Mouse (Mus musculus): ENCODE results near the gene Tmem206. TPM values are rescaled to one million over a fixed set of nuclear protein-coding genes. Genes with fewer than 3 reads are reported as not detected.

Tmem206 gene
- polyA plus RNA-seq, 1 experiment from 2014 or later: 29.8 TPM

GRCm38 (mm10) chr1:191356936-191357335, 31.2 kb downstream of the Tmem206 start:
- 73% methylated on average over 1 of the region's 1 CpGs for WGBS
- no peak overlapping the region for H3K4me3 ChIP-seq (replicated peaks)
- no peaks in the 10 kb centered on the region for H3K4me1 ChIP-seq
- ATAC-seq (ENCODE audit: low FRiP score): no peak
- H3K27ac ChIP-seq (replicated peaks): no peak overlapping the region
- H3K4me2 ChIP-seq: no peak overlapping the region
- H3K9me3 ChIP-seq (replicated peaks): no peaks in the 10 kb centered on the region
- H3K36me3 ChIP-seq: peaks cover 40% of the 10 kb centered on the region
- no peaks in the 10 kb centered on the region for H3K27me3 ChIP-seq (replicated peaks)
- no peak overlapping the region for H3K9ac ChIP-seq (replicated peaks)

GRCm38 (mm10) chr1:191359478-191359877, 33.8 kb downstream of the Tmem206 start:
- no peak for ATAC-seq (ENCODE audit: low FRiP score)
- Histone ChIP-seq H3K4me2 (no peak overlapping the region), H3K9ac (replicated peaks) (no peak overlapping the region), H3K4me3 (replicated peaks) (no peak overlapping the region), H3K27me3 (replicated peaks) (no peaks in the 10 kb centered on the region), H3K9me3 (replicated peaks) (no peaks in the 10 kb centered on the region), H3K27ac (replicated peaks) (no peak overlapping the region), H3K36me3 (peaks cover 28% of the 10 kb centered on the region), H3K4me1 (no peaks in the 10 kb centered on the region)
- 91% methylated on average over 7 of the region's 7 CpGs for WGBS

- Histone ChIP-seq H3K36me3 (0 out of 2 replicates have a peak, but pooled peaks cover 10% of the 10 kb centered on the region), H3K4me3 (replicated peaks) (no peak overlapping the region), H3K9ac (replicated peaks) (no peak overlapping the region), H3K27me3 (replicated peaks) (no peaks in the 10 kb centered on the region), H3K9me3 (replicated peaks) (no peaks in the 10 kb centered on the region), H3K27ac (replicated peaks) (no peak overlapping the region), H3K4me1 (no peaks in the 10 kb centered on the region), H3K4me2 (no peak overlapping the region)
- ATAC-seq (ENCODE audit: low FRiP score): no peak
- WGBS: 92% methylated on average over 6 of the region's 6 CpGs
These were observed 36.7 kb downstream of the Tmem206 start for GRCm38 (mm10) chr1:191362412-191362811.

GRCm38 (mm10) chr1:191364477-191364876, 38.8 kb downstream of the Tmem206 start:
- no peak for ATAC-seq (ENCODE audit: low FRiP score)
- no peaks in the 10 kb centered on the region for H3K27me3 ChIP-seq (replicated peaks)
- 0 out of 2 replicates have a peak, but pooled peaks cover 5% of the 10 kb centered on the region for H3K36me3 ChIP-seq
- no peak overlapping the region for H3K4me3 ChIP-seq (replicated peaks)
- no peaks in the 10 kb centered on the region for H3K9me3 ChIP-seq (replicated peaks)
- H3K9ac ChIP-seq (replicated peaks): no peak overlapping the region
- H3K27ac ChIP-seq (replicated peaks): no peak overlapping the region
- no peaks in the 10 kb centered on the region for H3K4me1 ChIP-seq
- no peak overlapping the region for H3K4me2 ChIP-seq
- WGBS: 72% methylated on average over 4 of the region's 4 CpGs

- Histone ChIP-seq H3K36me3 (no peaks in the 10 kb centered on the region), H3K27me3 (replicated peaks) (no peaks in the 10 kb centered on the region), H3K4me2 (no peak overlapping the region), H3K9me3 (replicated peaks) (no peaks in the 10 kb centered on the region), H3K27ac (replicated peaks) (no peak overlapping the region), H3K9ac (replicated peaks) (no peak overlapping the region), H3K4me1 (no peaks in the 10 kb centered on the region), H3K4me3 (replicated peaks) (no peak overlapping the region)
- ATAC-seq (ENCODE audit: low FRiP score): no peak
- 88% methylated on average over 4 of the region's 4 CpGs for WGBS
These were observed 42.5 kb downstream of the Tmem206 start for GRCm38 (mm10) chr1:191368193-191368592.

GRCm38 (mm10) chr1:191369140-191369539, 43.4 kb downstream of the Tmem206 start:
- Histone ChIP-seq H3K27me3 (replicated peaks) (no peaks in the 10 kb centered on the region), H3K9me3 (replicated peaks) (no peaks in the 10 kb centered on the region), H3K36me3 (no peaks in the 10 kb centered on the region), H3K27ac (replicated peaks) (no peak overlapping the region), H3K4me3 (replicated peaks) (no peak overlapping the region), H3K9ac (replicated peaks) (no peak overlapping the region), H3K4me2 (no peak overlapping the region), H3K4me1 (no peaks in the 10 kb centered on the region)
- no peak for ATAC-seq (ENCODE audit: low FRiP score)

- Histone ChIP-seq H3K27me3 (replicated peaks) (no peaks in the 10 kb centered on the region), H3K4me2 (no peak overlapping the region), H3K9ac (replicated peaks) (no peak overlapping the region), H3K36me3 (no peaks in the 10 kb centered on the region), H3K27ac (replicated peaks) (no peak overlapping the region), H3K9me3 (replicated peaks) (no peaks in the 10 kb centered on the region), H3K4me1 (no peaks in the 10 kb centered on the region), H3K4me3 (replicated peaks) (no peak overlapping the region)
- ATAC-seq (ENCODE audit: low FRiP score): no peak
- WGBS: 94% methylated on average over 10 of the region's 10 CpGs
These were observed 49.4 kb downstream of the Tmem206 start for GRCm38 (mm10) chr1:191374993-191375643.

GRCm38 (mm10) chr1:191375644-191375998, 49.9 kb downstream of the Tmem206 start:
- H3K9me3 ChIP-seq (replicated peaks): no peaks in the 10 kb centered on the region
- H3K4me3 ChIP-seq (replicated peaks): no peak overlapping the region
- H3K27ac ChIP-seq (replicated peaks): no peak overlapping the region
- no peak overlapping the region for H3K4me2 ChIP-seq
- no peak for ATAC-seq (ENCODE audit: low FRiP score)
- no peaks in the 10 kb centered on the region for H3K36me3 ChIP-seq
- no peak overlapping the region for H3K9ac ChIP-seq (replicated peaks)
- WGBS: 94% methylated on average over 5 of the region's 5 CpGs
- no peaks in the 10 kb centered on the region for H3K27me3 ChIP-seq (replicated peaks)
- no peaks in the 10 kb centered on the region for H3K4me1 ChIP-seq

GRCm38 (mm10) chr1:191378080-191378479, 52.4 kb downstream of the Tmem206 start:
- no peak overlapping the region for H3K4me2 ChIP-seq
- H3K9ac ChIP-seq (replicated peaks): no peak overlapping the region
- no peaks in the 10 kb centered on the region for H3K36me3 ChIP-seq
- H3K27ac ChIP-seq (replicated peaks): no peak overlapping the region
- no peaks in the 10 kb centered on the region for H3K4me1 ChIP-seq
- no peak for ATAC-seq (ENCODE audit: low FRiP score)
- no peaks in the 10 kb centered on the region for H3K27me3 ChIP-seq (replicated peaks)
- H3K9me3 ChIP-seq (replicated peaks): no peaks in the 10 kb centered on the region
- 94% methylated on average over 2 of the region's 2 CpGs for WGBS
- no peak overlapping the region for H3K4me3 ChIP-seq (replicated peaks)

- no peak for ATAC-seq (ENCODE audit: low FRiP score)
- Histone ChIP-seq H3K9me3 (replicated peaks) (no peaks in the 10 kb centered on the region), H3K27ac (replicated peaks) (no peak overlapping the region), H3K36me3 (no peaks in the 10 kb centered on the region), H3K9ac (replicated peaks) (no peak overlapping the region), H3K4me3 (replicated peaks) (no peak overlapping the region), H3K4me2 (no peak overlapping the region), H3K27me3 (replicated peaks) (no peaks in the 10 kb centered on the region), H3K4me1 (no peaks in the 10 kb centered on the region)
- WGBS: 92% methylated on average over 3 of the region's 3 CpGs
These were observed 55.1 kb downstream of the Tmem206 start for GRCm38 (mm10) chr1:191380843-191381242.

- Histone ChIP-seq H3K4me3 (replicated peaks) (no peak overlapping the region), H3K27ac (replicated peaks) (no peak overlapping the region), H3K9ac (replicated peaks) (no peak overlapping the region), H3K27me3 (replicated peaks) (no peaks in the 10 kb centered on the region), H3K4me1 (no peaks in the 10 kb centered on the region), H3K4me2 (no peak overlapping the region), H3K9me3 (replicated peaks) (no peaks in the 10 kb centered on the region), H3K36me3 (no peaks in the 10 kb centered on the region)
- ATAC-seq (ENCODE audit: low FRiP score): no peak
- 82% methylated on average over 11 of the region's 11 CpGs for WGBS
These were observed 56.4 kb downstream of the Tmem206 start for GRCm38 (mm10) chr1:191381955-191382736.

GRCm38 (mm10) chr1:191384786-191385430, 59.2 kb downstream of the Tmem206 start:
- Histone ChIP-seq H3K9ac (replicated peaks) (no peak overlapping the region), H3K4me3 (replicated peaks) (no peak overlapping the region), H3K27me3 (replicated peaks) (no peaks in the 10 kb centered on the region), H3K4me1 (no peaks in the 10 kb centered on the region), H3K4me2 (no peak overlapping the region), H3K27ac (replicated peaks) (no peak overlapping the region), H3K9me3 (replicated peaks) (no peaks in the 10 kb centered on the region), H3K36me3 (no peaks in the 10 kb centered on the region)
- no peak for ATAC-seq (ENCODE audit: low FRiP score)
- 95% methylated on average over 10 of the region's 10 CpGs for WGBS

Measured in neural tube, embryonic 15.5 days (tissue).